Mouse (Mus musculus): ENCODE data around the gene Sctr. TPM values are rescaled to one million over a fixed set of nuclear protein-coding genes. Genes with fewer than 3 reads are reported as not detected.

Sctr gene
- polyA plus RNA-seq, 1 experiment: not detected

DNA sequence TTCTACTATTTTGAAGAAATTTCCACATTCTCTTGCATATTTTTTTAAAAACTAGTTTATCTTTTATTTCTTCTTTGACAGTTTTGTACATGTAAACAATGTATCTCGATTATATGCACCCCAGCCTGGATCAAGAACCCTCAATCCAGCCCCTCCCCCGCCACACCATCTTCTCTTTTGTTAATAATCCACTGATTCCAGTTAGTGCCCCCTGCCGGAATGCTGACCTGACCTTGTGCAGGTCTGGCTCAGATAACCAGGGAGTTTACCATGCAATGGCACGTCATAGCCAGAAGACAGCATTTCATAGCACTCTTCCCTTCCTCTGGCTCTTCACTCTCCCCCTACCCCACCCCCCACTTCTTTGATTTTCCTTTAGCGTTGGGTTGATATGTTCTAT lies 9.1 kb upstream of the Sctr start:
- H3K4me1 ChIP-seq: peaks cover 9% of the 10 kb centered on the region
- peaks cover 4% of the 10 kb centered on the region; the same call in 1 of the 2 replicates for H3K9me3 ChIP-seq
- TF ChIP-seq FLI1 (IDR thresholded peaks at IDR 0.05; ENCODE audit: low read length): no peak
- no peak for TF ChIP-seq GATA1 (IDR thresholded peaks at IDR 0.05; ENCODE audit: borderline replicate concordance, low read length)
- peak overlapping the region; percentile 89 for H3K4me3 ChIP-seq (replicated peaks)
- H3K36me3 ChIP-seq (replicated peaks; ENCODE audit: low read length): no peaks in the 10 kb centered on the region
- H3K27me3 ChIP-seq (replicated peaks): peaks cover 30% of the 10 kb centered on the region

DNA sequence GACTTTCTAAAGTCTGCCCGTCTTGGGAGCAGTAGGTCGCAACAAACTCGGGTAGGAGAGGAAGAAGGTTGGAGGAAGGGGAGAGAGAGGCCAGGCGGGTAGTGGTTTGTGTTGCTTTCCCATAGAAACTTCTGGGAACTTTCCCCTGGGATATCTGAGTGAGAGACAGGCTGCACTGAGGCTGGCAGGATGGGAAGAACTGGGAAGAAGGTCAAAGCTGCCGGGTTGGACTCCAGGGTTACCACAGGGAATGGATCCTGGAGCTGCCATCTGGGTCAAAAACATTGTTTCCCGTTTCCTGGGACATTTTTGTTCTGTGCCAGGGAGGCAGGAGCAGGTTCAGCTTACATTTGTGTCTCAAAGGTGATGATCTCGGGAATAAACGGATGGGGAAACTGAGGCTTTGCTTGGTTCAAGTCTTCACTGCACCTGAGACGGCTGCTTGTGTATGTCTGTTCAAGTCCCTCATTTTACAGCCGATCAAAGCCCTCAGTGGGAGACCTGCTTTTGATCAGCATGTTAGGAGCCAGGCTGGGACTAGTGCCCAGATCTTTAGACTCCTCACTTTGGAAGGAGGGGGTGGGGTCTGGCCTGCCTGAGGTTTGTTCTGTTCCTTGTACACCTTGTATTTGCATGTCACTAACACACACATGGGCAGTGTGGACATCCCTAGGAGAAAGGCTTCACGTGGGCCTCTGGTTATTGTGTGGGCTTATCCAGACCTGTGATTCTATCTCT lies 1.3 kb downstream of the Sctr start:
- H3K4me3 ChIP-seq (replicated peaks): no peak overlapping the region
- peaks cover 11% of the 10 kb centered on the region for H3K4me1 ChIP-seq
- H3K27me3 ChIP-seq (replicated peaks): peaks cover 74% of the 10 kb centered on the region
- H3K36me3 ChIP-seq (replicated peaks; ENCODE audit: low read length): no peaks in the 10 kb centered on the region
- H3K9me3 ChIP-seq: no peaks in the 10 kb centered on the region
- TF ChIP-seq FLI1 (IDR thresholded peaks at IDR 0.05; ENCODE audit: low read length): no peak
- TF ChIP-seq GATA1 (IDR thresholded peaks at IDR 0.05; ENCODE audit: borderline replicate concordance, low read length): no peak

DNA sequence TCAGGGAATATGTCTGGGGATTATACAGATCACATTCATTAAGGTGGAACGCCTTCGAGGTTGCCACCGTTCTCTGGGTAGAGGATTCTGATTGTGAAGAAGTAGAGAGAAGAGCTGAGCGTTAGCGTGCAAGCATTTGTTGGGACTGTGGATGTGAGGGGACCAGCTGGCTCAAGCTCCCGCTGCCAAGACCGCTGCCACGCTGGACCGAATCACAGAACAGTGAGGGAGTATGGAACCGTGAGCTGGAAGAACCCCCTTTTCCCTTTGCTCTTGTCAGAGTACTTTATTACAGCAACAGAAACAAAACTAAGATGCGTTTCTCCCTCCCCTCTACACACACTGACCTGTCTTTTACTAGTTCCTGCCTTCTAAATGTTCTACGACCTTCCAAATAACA lies 5.9 kb downstream of the Sctr start:
- Histone ChIP-seq H3K4me3 (replicated peaks) (no peak overlapping the region), H3K27me3 (replicated peaks) (peaks cover 51% of the 10 kb centered on the region), H3K4me1 (peaks cover 7% of the 10 kb centered on the region), H3K36me3 (replicated peaks; ENCODE audit: low read length) (no peaks in the 10 kb centered on the region), H3K9me3 (no peaks in the 10 kb centered on the region)
- TF ChIP-seq GATA1 (IDR thresholded peaks at IDR 0.05; ENCODE audit: borderline replicate concordance, low read length): no peak
- no peak for TF ChIP-seq FLI1 (IDR thresholded peaks at IDR 0.05; ENCODE audit: low read length)

DNA sequence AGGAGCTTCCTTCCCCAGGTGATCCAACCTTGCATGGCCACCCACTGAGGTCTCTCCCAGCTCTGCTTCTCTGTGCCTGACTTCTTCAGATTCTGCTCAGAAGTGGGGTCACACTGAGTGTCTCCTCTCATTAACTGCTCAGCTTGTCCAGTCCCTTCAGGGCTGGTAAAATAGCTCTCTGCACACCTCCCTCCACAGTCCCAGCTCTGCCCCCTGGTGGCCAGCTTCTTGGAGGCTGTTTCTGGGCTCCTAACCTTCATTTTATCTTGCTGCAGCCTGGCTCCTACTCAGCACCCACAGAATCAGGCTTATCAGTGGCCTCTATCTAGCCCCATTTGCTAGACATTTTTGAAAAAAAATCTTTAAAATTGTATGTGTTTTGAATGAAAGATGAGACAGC lies 6.4 kb downstream of the Sctr start:
- H3K9me3 ChIP-seq: no peaks in the 10 kb centered on the region
- H3K27me3 ChIP-seq (replicated peaks): peaks cover 47% of the 10 kb centered on the region
- H3K4me3 ChIP-seq (replicated peaks): no peak overlapping the region
- TF ChIP-seq GATA1 (IDR thresholded peaks at IDR 0.05; ENCODE audit: borderline replicate concordance, low read length) (no peak), FLI1 (IDR thresholded peaks at IDR 0.05; ENCODE audit: low read length) (no peak)
- no peaks in the 10 kb centered on the region for H3K36me3 ChIP-seq (replicated peaks; ENCODE audit: low read length)
- H3K4me1 ChIP-seq: peaks cover 4% of the 10 kb centered on the region; the same call in 1 of the 2 replicates

DNA sequence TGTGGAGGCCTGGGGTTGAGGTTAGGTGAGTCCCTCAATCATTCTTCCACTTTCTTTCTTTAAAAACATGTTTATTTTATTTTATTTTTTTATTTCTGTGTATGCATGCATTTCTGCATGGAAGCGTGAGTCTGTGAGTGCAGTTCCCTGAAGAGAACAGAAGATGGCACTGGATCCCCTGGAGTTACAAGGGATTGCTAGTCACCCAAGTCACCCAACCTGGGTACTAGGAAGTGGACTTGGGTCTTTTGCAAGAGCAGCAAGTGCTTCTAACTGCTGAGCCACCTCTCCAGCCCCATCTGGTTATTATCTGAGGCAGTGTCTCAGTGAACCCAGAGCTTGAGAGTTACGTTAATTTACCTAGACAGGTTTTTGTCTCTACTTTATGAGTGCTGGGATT lies 9.5 kb downstream of the Sctr start:
- Histone ChIP-seq H3K4me1 (peaks cover 4% of the 10 kb centered on the region; the same call in 1 of the 2 replicates), H3K27me3 (replicated peaks) (peaks cover 20% of the 10 kb centered on the region), H3K36me3 (replicated peaks; ENCODE audit: low read length) (no peaks in the 10 kb centered on the region), H3K9me3 (no peaks in the 10 kb centered on the region), H3K4me3 (replicated peaks) (no peak overlapping the region)
- TF ChIP-seq GATA1 (IDR thresholded peaks at IDR 0.05; ENCODE audit: borderline replicate concordance, low read length) (no peak), FLI1 (IDR thresholded peaks at IDR 0.05; ENCODE audit: low read length) (no peak)

DNA sequence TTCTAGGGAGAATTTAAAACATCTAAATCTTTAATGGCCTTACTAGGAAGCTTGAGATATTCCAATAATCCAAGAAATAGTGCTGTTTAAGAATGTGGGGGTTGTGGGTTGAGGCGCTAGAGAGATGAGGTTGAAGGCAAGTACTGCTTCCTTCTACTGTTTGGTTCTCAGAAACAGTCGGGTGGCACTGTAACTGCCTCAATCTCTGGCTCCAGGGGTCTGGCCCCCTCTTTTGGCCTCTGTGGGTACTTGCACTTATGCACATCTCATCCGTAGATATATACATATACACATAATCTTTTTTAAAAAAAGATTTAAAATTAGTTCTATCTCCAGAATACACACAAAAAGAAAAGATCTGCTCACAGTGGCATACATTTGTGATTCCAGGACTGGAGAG lies 12.2 kb downstream of the Sctr start:
- no peak for TF ChIP-seq GATA1 (IDR thresholded peaks at IDR 0.05; ENCODE audit: borderline replicate concordance, low read length)
- no peak for TF ChIP-seq FLI1 (IDR thresholded peaks at IDR 0.05; ENCODE audit: low read length)
- H3K4me1 ChIP-seq: peaks cover 4% of the 10 kb centered on the region; the same call in 1 of the 2 replicates
- H3K27me3 ChIP-seq (replicated peaks): peaks cover 19% of the 10 kb centered on the region
- H3K36me3 ChIP-seq (replicated peaks; ENCODE audit: low read length): no peaks in the 10 kb centered on the region
- H3K9me3 ChIP-seq: no peaks in the 10 kb centered on the region
- no peak overlapping the region for H3K4me3 ChIP-seq (replicated peaks)

DNA sequence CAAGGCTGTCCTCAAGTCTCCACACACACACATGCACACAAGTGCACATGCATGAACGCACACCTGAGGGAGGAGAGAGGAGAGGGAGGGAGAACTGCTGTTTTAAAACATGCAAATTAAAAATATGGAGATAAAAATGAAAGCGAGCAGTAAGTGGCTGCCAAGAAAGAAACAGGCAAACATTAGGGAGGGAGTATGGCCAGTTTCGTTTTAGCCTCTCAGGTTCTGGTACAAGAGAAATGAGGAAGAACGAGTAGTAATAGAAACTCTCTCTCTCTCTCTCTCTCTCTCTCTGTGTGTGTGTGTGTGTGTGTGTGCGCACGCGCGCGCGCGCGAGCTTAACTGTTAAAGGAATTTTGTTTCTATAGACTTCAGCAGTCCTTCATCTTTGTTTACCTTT lies 12.7 kb downstream of the Sctr start:
- Histone ChIP-seq H3K27me3 (replicated peaks) (peaks cover 16% of the 10 kb centered on the region), H3K4me1 (peaks cover 4% of the 10 kb centered on the region; the same call in 1 of the 2 replicates), H3K9me3 (no peaks in the 10 kb centered on the region), H3K4me3 (replicated peaks) (no peak overlapping the region), H3K36me3 (replicated peaks; ENCODE audit: low read length) (no peaks in the 10 kb centered on the region)
- TF ChIP-seq GATA1 (IDR thresholded peaks at IDR 0.05; ENCODE audit: borderline replicate concordance, low read length) (no peak), FLI1 (IDR thresholded peaks at IDR 0.05; ENCODE audit: low read length) (no peak)

DNA sequence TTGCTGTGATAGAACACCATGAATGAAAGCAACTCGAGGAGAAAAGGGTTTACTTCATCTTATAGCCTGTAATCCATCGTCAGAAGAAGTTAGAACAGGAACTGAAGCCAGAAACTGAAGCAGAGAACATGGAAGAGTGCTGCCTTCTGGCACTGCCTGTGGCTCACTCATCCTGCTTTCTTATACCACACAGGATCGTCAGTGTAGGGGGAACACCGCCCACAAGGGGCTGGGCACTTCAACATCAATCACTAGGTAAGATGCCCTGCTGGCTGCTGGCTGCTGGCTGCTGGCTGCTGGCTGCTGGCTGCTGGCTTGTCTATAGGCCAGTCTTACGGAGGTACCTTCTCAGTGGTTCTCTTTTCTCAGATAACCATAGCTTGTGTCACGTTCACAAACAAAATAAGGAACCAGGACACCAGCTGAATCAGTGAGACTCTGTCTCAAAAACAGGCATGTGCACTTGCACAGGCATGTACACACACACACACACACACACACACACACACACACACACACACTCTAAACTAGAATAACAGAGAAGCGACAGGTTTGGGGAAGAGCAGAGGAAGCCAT lies 13.7 kb downstream of the Sctr start:
- peak overlapping the region; percentile 21 for H3K4me3 ChIP-seq (replicated peaks)
- H3K36me3 ChIP-seq (replicated peaks; ENCODE audit: low read length): no peaks in the 10 kb centered on the region
- peaks cover under 1% of the 10 kb centered on the region; the same call in 1 of the 2 replicates for H3K4me1 ChIP-seq
- H3K27me3 ChIP-seq (replicated peaks): peaks cover 14% of the 10 kb centered on the region
- TF ChIP-seq GATA1 (IDR thresholded peaks at IDR 0.05; ENCODE audit: borderline replicate concordance, low read length) (no peak), FLI1 (IDR thresholded peaks at IDR 0.05; ENCODE audit: low read length) (no peak)
- H3K9me3 ChIP-seq: no peaks in the 10 kb centered on the region

DNA sequence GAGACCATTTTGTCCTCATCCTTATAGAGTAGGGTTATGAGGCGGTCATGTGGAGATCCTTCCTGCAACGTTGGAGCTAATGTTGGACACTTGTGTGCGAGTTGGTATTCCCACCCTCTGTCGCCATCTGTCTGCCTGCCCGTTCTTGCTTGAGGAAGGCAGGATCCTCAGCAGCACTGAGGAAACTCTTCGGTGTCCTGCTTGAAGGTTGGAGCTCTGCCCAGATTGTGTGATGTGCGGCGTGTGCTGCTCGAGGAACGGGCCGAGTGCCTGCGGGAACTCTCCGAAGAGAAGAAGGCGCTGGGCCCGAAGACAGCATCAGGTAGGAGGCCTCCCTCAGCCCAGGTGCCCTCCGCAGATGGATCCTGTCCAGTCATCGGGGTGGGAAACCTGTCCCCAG lies 15.3 kb downstream of the Sctr start:
- TF ChIP-seq FLI1 (IDR thresholded peaks at IDR 0.05; ENCODE audit: low read length) (no peak), GATA1 (IDR thresholded peaks at IDR 0.05; ENCODE audit: borderline replicate concordance, low read length) (no peak)
- no peaks in the 10 kb centered on the region for H3K4me1 ChIP-seq
- no peaks in the 10 kb centered on the region for H3K9me3 ChIP-seq
- peaks cover 14% of the 10 kb centered on the region for H3K27me3 ChIP-seq (replicated peaks)
- no peaks in the 10 kb centered on the region for H3K36me3 ChIP-seq (replicated peaks; ENCODE audit: low read length)
- H3K4me3 ChIP-seq (replicated peaks): no peak overlapping the region

DNA sequence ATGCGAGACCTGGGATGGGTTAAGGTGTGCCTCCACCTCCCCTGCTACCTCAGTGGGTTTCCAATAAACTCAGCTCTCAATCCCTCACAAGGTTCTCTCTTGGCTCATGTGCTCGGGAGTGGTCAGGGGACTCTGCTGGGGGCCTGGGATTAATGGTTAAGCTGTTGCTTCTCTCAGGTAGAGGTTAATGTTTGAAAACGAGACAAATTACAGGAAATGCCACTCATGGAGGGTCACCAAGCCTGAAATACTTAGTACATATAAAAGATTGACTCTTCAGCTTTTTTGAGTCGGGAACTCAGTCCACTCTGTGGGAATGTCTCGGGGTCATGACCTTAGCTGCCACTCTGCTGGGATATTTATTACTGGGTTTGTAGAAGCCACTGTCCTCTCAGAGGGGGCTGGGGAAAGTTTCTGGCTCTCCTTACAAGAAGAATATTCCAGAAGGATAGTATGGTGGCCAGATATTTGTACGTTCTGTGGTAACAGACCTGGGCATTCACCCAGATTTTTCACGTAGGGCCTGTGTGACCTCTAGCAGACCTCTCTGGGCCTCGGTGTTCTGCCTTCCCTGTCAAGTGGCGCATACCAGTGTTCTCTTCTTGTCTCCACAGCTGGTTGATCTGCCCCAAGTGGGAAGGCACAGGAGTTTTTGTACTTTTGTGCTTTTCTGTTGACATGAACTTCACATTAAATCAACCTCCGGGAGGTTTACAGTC lies 17.8 kb downstream of the Sctr start:
- H3K27me3 ChIP-seq (replicated peaks): peaks cover 20% of the 10 kb centered on the region
- no peak for TF ChIP-seq GATA1 (IDR thresholded peaks at IDR 0.05; ENCODE audit: borderline replicate concordance, low read length)
- TF ChIP-seq FLI1 (IDR thresholded peaks at IDR 0.05; ENCODE audit: low read length): no peak
- H3K4me1 ChIP-seq: no peaks in the 10 kb centered on the region
- no peaks in the 10 kb centered on the region for H3K36me3 ChIP-seq (replicated peaks; ENCODE audit: low read length)
- H3K4me3 ChIP-seq (replicated peaks): no peak overlapping the region
- H3K9me3 ChIP-seq: no peaks in the 10 kb centered on the region

Data from megakaryocyte, embryonic 14.5 days (primary cell).